Mouse (Mus musculus) retina, adult 2 months (tissue): ENCODE data around the gene Pnpla3.

Source experiments
- DNase-seq: peaks from one replicate; pipeline ENCODE4 v3.0.0-alpha.2; 2012; ENCODE audit warnings: low read depth, low spot score

The Pnpla3 gene

DNA sequence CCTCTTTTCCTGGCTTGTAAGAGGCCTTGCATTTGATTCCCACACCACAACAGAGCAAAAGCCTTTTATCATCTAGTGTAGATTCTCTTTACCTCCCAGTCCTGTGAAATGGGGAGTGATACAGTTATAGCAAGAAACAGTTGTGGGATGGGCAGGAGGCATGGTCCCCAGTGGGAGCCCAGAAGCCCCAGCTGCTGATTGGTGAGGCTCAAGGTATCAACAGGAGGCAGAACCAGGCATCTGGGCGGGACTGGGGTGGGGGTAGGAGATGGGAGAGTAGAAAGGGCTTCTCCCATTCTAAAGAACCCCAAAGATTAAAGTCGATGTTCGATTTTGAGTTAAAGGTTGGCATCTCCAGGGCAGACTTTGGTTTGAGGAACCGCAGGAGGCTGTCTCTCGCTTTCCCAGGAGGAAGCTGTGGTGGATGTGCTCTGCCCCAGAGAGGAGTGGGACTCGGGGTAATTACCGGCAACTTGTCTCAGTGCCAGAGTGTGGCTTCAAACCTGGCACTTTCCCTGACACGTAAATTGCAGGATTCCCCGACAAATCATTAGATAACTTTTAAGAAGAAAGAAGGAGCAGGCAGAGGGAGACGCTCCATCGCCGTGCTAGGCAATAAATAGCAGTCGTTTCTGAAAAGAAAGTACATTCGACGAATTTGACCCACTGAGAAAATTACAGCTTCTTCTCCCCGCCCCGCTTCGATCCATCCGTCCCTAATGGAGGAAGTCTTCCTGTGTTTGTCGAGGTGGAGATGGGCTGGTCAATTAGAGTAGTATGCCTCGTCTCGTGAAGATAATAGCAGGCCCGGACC is 50.5 kb downstream of the Pnpla3 start:
- no peak for DNase-seq

DNA sequence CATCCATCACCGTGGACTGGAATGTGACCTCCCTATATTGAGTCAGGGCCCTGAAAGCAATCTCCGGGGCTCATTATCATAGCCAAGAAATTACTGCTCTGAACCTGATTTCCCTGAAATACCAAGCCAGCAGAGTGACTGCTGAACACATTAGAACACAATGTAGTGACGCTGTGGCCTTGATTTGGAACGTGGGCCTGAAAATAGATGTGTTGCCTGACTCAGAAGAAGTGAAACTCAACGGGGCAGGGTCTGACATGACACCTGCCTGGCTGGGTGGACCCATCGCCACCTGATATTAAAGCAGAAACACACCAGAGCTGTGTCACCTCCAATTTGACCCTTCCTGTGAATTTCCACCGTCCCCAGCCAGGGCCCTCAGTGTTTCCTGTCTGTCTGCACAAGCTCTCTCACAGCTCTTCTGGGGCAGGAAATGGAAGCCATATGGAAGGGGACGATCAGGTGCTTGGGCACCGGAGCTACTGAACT is 51.2 kb downstream of the Pnpla3 start:
- DNase-seq, result no peak

DNA sequence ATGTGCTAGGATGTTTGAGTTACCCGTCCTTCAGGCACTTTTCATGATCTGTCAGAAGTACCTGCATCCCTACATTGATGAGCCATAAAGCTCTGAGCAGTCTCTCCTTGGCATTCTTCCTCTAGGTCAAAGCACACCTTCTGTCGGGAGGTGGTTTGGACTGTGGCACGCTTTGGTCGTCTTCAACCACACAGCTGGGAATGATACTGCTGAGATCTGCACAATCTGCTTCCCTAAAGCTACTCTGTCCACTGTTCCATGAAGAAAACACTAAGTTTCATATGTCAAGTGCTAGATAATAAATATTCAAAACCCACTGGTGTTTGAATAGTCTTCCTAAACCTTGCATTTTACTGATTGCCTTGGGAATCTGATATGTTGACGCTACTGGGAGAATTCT is 53.9 kb downstream of the Pnpla3 start:
- no peak for DNase-seq

DNA sequence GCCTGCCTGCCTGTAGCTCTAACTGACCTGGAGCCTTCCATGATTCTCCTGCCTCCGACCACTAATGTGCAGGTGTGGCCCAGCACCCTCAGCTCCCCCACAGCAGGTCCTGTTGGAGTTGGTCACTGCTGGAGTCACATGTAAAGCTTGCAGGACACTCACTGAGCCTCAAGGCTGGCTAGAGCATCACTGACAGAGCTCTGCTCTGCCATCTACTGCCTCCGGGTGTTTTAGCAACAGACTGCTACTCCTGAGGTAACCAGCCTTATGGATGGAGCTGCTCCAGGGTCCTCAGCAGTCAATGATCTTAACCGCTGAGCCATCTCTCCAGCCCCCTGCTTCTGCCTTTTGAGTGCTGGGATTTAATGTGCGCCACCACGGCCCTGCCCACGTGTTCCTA is 55.8 kb downstream of the Pnpla3 start:
- DNase-seq, result no peak

DNA sequence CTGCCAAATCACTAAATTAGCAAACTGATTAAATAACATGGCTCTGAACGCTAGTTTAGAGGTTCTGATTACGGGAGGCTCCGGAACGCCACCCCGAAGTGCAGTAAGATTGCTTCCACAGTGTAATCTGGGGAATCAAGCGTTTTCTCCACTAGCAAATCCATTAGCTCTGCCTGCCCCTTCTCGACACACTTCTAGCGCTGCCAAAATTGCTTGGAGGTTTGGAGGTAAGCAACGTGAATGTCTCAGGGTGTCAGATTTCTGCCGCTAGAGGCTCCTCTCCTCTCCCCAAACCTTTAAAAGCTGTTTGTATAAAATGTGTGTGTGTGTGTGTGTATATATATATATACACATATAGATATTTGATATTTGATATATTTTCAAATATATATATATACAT is 57.1 kb downstream of the Pnpla3 start:
- DNase-seq, result no peak

DNA sequence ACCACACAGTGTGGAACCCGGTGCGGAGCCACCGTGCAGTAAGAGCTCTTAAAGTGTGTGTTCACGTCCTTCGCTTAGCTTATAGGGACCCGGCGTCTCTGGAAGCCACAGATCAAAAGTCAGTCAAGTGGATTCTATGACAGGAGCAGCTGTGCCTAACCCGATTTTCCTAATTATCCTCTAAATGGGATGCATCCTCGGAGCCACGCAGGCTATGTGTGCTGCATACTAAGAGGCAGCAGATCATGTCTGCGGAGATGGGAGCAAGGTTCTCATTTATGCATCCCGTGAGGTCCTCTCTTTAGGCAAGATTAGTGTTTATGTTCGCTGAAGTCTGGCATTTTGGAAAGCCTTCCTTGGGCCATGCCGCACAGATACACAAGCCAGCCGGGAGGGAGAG is 59.3 kb downstream of the Pnpla3 start:
- no peak for DNase-seq

DNA sequence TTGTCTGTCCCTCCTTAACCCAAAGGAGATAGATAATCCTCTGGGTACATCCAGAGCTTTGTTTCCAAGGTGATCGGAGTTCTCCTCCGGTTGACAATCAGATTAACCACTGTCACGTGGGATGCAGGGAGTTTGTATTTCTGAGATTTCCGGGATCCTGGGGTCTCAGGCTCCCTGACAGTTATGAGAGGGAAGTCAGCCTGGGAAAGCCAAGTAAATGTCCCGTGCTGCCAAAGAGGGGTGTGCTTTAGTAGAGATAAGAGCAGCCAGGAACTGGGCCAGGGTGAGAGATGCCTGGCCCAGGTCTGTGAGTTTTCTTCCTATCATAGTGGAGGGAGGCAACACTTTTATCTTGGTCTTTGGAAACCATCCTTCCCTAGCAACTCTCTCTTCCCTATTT is 63.0 kb downstream of the Pnpla3 start:
- no peak for DNase-seq

DNA sequence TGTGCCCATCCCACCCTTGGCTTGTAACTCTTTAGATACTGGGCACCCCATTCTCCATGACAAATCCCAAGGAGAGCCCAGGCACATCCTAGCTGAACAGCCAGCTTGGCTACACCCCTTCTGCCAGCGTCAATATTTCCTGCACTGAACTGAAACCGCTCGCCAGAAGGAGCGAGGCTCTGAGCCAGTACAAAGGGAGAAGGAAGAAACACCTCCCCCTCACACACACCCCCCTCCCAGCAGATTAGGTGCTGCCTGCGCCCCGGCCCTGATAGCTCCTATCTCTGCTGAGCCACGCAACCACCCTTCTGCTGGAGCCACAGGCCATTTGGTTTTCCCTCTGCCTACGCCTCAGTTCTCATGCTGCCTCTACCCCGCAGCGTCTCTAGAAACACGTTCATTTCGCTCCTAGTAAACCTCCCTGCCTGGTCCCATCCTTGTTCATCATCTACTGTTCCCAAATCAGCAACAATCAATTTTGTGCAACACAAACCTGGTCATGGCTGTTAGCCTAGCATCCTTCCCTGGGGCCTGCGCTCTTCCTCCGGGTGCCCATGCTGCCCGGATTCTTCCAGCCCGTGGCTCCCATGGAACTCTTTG is 63.6 kb downstream of the Pnpla3 start:
- DNase-seq, result no peak

DNA sequence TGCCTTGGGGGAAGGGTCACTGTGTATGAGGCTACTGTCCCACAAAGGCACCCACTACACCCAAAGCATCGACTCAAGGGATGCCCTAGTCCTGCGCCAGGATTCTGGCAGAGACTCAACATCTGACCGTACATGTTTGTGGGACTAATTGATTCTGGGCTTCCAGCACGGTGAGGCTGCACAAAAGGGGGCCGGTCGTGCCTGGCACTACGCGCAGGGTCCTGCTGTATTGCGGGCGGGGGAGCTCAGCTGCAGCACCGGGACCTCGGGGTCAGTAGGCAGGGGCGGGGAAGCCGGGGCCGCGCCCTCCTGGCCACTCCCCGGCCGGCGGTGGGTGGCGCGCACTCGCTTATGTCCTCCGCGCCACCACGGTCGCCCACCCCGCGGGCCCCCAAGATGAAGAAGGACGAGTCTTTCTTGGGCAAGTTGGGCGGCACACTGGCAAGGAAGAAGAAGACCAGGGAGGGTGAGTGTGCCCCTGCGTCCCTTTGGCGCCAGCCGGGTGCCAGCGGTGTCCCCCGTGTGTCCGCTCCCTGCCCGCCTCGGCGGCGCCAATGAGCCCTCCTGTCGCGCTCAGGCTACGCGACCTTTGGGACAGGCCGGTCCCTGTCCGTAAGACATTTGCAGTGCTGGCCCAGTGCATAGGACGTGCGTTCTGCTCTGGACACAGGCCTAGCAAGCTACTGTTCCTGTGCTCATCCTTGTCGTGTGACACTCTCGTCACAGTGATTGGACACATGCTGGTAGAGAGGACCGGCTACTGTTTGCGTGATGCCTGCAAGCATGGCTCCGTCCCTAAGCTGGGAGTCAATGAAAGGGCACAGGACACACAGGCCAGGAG is 64.3 kb downstream of the Pnpla3 start, which contains the start of gene Parvb:
Gene Parvb, plus strand, starts transcription at position 323 of the 841 bp plus-strand sequence.
- no peak for DNase-seq

DNA sequence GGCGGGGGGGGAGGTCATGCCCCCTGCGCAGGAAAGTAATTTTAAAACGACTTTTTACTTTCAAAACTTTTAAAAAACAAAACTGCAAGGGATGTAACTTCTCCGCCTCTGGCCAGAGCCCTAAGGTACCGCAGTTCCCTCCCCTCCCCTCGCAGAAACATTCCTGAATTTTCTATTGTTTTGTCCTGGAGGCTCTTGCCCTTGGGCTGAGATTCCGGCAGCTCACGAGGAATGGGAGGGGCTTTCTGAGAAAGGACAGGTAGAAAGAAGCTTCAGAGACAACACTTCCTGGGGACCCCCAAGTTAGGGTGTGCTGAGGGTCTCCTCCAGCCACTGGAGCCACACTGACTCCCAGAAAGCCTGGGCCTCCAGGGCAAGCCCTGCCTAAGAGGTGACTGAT is 65.0 kb downstream of the Pnpla3 start:
- DNase-seq, result no peak

DNA sequence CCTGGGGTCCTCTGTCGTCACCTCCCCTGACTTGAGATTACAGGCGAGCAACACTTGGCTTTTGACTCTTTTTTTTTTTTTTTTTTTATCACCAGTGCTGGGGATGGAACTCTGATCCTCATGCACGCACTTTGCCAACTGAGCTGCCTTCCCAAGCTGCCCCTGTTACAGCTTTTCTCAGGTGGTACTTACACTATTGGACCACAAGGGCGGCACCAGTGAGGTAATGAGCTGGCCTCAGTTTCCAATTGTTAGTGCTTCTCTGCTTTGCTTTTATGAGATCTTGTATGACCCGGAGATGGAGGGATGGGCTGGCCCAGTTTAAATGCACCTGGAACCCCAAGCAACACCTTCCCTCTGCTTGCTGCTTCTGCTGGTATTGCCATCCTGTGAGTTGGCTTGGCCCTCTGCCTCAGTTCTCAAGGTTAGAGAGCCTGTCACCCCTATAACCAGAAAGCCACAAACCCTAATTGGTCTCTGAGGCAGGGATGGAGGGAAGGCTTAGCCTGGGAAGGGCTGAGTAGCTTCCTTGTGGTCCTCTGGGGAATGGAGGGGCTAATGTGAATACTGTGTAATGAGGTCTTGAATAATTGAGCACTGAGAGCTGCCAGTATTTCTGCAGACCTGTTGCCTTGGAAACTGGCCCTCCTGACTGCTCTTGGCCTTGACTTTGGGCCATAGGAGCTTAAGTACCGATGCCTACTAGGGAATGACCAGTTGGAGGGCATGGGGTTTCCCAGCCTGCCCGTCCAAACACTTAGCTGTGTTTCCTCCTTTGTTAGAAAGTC is 67.4 kb downstream of the Pnpla3 start:
- no peak for DNase-seq

DNA sequence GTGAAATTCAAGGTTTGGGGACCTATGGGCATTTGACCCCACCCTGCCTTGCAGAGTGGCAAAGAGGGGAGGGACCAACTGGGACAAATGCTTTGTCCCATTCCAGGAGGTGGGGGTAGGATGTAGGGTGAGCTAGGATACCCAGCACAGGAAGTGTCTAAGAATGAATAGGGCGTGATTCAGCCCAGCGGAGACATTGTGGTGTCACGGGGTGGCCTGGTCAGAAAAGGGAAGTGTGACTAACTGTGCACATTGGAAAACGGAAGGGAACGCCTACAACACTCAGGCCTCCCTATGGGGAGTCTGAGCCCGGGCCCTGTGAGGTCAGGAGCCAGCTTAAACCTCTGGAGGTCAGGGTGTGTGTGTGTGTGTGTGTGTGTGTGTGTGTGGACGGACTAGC is 68.0 kb downstream of the Pnpla3 start:
- no peak for DNase-seq
